Mouse (Mus musculus): ENCODE data around the gene Ntng1. TPM values are rescaled to one million over a fixed set of nuclear protein-coding genes. Genes with fewer than 3 reads are reported as not detected.
"Not testable (repeated sequence)": the region's sequence is repeated elsewhere in the genome, so short reads cannot be mapped to it uniquely, and the experiment has no call there.

The Ntng1 gene
- polyA plus RNA-seq, 1 experiment from 2014 or later: 0.94 TPM

DNA sequence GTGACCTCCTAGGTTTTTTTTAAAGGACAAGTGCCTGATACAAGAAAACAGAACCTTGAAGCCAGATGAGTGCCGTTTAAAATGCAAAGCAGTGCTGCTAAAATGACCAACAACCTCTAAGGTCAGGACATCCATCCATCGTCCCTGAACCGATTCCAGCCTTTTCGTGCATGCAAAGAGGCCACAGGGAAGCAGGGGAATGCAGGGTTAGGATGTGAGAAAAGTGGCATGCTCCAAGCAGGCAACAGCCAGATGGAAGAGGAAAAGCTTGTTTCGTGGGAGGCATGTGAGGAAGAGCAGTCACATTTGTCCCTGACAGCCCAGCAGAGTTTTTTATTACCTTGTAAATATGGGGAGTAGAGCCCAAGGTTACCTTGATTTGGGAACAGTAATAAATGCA, 360.6 kb downstream of the Ntng1 start:
- DNase-seq (ENCODE audit: low spot score): peak; percentile 40
- Histone ChIP-seq H3K27me3 (ENCODE audit: low read depth, poor library complexity, severe bottlenecking) (no peaks in the 10 kb centered on the region), H3K27ac (0 out of 2 replicates have a peak overlapping the region, but pooled peaks have one; percentile 42), H3K36me3 (no peaks in the 10 kb centered on the region), H3K4me3 (0 out of 2 replicates have a peak overlapping the region, but pooled peaks have one; percentile 56), H3K9me3 (replicated peaks) (no peaks in the 10 kb centered on the region), H3K4me1 (peaks cover 21% of the 10 kb centered on the region)
- WGBS: 7% methylated on average over 5 of the region's 5 CpGs

DNA sequence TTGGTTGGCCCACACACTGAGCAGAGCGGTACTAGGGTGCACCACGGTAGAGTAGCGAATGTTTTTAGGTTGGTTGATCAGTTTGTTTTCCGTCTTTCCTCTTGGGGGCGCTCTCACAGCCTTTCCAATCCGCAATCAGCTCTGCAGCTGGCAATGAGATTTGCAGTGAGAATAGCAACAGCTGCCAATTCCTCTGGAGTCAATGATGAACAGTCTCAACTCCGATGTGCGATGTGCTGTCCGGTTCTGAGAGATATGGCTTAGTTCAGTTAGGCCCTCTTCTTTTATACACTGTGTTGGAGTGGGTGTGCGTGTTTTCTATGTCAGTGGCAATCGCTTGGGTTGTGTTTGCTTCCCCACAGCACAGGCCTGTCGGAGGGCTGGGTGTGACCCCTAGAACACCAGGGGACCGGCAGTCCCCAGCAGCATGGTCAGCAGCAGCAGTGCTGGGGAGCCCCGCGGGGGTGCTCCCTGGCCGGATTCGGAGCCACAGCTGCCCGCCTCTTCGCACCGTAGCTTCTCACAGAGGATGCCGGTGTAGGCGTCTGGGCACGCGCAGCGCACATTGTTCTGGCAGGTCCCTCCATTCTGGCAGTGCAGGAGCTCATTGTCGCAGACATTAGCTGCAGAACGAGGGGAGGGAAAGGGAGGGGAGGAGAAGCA, 361.4 kb downstream of the Ntng1 start:
- Histone ChIP-seq H3K36me3 (no peaks in the 10 kb centered on the region), H3K27ac (peak overlapping the region; percentile 89), H3K9me3 (replicated peaks) (no peaks in the 10 kb centered on the region), H3K27me3 (ENCODE audit: low read depth, poor library complexity, severe bottlenecking) (no peaks in the 10 kb centered on the region), H3K4me1 (peaks cover 21% of the 10 kb centered on the region), H3K4me3 (peak overlapping the region; percentile 56)
- WGBS: 4% methylated on average over 27 of the region's 27 CpGs
- peak; percentile 79 for DNase-seq (ENCODE audit: low spot score)

DNA sequence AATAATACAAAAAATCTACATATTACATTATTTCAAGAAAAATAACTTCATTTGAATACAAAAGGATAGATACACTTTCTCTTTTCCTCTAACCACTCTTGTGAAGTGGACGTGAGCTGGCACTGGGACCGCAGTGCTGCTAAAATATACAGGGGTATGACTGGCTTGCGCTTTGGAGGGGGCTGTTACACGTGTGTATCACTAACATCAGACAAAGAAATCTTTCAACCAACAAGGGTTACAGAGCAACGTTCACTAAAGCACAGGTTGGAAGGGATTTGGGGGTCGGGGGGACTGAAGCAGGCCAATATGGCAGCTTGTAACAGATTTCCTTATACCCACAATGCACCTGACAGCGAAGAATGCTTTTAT, 361.9 kb downstream of the Ntng1 start:
- WGBS: 66% methylated on average over 7 of the region's 7 CpGs
- peak overlapping the region; percentile 56 for H3K4me3 ChIP-seq
- no peak for DNase-seq (ENCODE audit: low spot score)
- no peaks in the 10 kb centered on the region for H3K36me3 ChIP-seq
- no peaks in the 10 kb centered on the region for H3K9me3 ChIP-seq (replicated peaks)
- peaks cover 21% of the 10 kb centered on the region for H3K4me1 ChIP-seq
- peak overlapping the region; percentile 89 for H3K27ac ChIP-seq
- no peaks in the 10 kb centered on the region for H3K27me3 ChIP-seq (ENCODE audit: low read depth, poor library complexity, severe bottlenecking)

DNA sequence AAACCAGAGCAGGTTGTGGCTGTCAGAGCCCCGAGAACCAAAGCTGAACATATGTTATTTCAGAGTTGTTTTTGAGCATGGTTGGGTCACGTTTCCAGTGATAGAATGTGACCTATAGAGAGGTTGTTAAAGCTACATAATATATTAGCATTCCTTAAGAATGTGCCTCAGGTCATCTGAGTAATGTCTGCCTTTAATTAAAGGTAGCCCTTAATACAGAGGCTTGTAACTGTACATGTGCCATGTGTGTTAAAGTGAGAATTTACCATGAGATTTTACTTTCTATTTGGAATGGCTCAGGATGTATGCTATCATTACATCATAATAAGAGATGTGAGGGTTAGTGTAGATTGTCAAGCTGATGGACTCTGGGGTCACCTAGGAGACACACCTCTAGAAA, 368.6 kb downstream of the Ntng1 start:
- 32% methylated on average over 2 of the region's 2 CpGs for WGBS
- no peaks in the 10 kb centered on the region for H3K36me3 ChIP-seq
- no peak overlapping the region for H3K4me3 ChIP-seq
- no peaks in the 10 kb centered on the region for H3K9me3 ChIP-seq (replicated peaks)
- H3K27ac ChIP-seq: no peak overlapping the region
- DNase-seq (ENCODE audit: low spot score): no peak
- no peaks in the 10 kb centered on the region for H3K27me3 ChIP-seq (ENCODE audit: low read depth, poor library complexity, severe bottlenecking)
- H3K4me1 ChIP-seq: peaks cover 14% of the 10 kb centered on the region; the same call in 1 of the 2 replicates

DNA sequence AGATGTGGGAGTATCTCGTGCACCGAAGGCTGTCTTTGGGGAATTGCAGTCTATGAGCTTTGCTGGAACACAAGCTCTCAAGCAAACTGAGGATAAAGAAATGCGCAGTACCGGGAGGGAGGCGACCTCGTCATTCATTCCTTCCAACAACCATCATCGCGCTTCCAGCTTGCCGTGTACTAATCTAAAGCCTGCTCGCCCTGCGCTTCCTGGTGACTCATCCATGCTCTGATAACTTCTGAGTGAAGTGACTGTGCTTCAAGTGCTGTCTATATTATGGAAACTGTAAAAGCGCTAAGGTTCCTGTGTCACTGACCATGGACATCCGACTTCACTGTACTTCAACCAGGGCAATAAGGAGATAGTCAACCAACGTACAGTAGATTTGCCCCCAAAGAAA, 371.7 kb downstream of the Ntng1 start:
- Histone ChIP-seq H3K4me3 (no peak overlapping the region), H3K27me3 (ENCODE audit: low read depth, poor library complexity, severe bottlenecking) (no peaks in the 10 kb centered on the region), H3K4me1 (peaks cover 10% of the 10 kb centered on the region; the same call in 1 of the 2 replicates), H3K27ac (no peak overlapping the region), H3K9me3 (replicated peaks) (no peaks in the 10 kb centered on the region), H3K36me3 (no peaks in the 10 kb centered on the region)
- no peak for DNase-seq (ENCODE audit: low spot score)
- 94% methylated on average over 14 of the region's 14 CpGs for WGBS

DNA sequence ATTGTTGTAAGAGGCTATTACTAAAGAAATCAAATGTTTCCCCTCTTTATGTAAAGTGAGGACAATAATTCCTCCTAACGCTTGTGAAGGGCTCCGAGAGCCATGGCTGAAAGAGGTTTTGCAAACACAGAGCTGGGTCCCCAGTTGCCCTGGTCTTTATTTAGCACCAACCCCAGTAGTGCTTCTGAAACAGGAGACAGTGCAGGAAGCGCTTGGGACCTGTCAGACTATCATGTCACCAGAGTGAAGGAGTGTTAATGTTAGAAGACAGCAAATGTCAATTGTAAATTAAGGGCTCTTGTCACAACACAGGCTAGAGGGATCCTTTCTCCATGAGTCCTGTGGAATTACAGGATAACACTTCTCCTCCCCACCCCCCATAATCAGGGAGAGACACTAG, 376.9 kb downstream of the Ntng1 start:
- Histone ChIP-seq H3K4me1 (peaks cover 6% of the 10 kb centered on the region), H3K9me3 (replicated peaks) (no peaks in the 10 kb centered on the region), H3K4me3 (no peak overlapping the region), H3K27ac (no peak overlapping the region), H3K36me3 (no peaks in the 10 kb centered on the region), H3K27me3 (ENCODE audit: low read depth, poor library complexity, severe bottlenecking) (no peaks in the 10 kb centered on the region)
- WGBS: 85% methylated on average over 3 of the region's 3 CpGs
- no peak for DNase-seq (ENCODE audit: low spot score)

DNA sequence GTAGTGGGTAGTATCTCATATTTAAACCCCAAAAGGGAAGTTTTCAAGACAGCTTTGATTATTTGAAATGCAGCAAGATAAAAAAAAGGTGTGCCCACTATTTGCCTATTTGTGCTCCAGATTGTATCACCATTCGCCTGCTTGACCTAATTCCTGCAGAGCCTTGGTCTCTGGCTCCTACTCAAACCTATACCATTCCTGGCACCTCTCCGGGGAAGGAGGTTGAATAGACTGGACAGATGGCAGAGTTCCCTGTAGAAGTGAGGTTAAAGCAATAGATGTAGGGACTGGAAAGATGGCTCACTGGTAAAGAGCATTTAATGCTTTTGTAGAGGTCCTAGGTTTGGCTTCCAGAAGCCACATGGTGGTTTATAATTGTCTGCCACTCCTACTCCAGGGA, 378.2 kb downstream of the Ntng1 start:
- DNase-seq (ENCODE audit: low spot score): no peak
- Histone ChIP-seq H3K27me3 (ENCODE audit: low read depth, poor library complexity, severe bottlenecking) (no peaks in the 10 kb centered on the region), H3K9me3 (replicated peaks) (no peaks in the 10 kb centered on the region), H3K4me1 (peaks cover 9% of the 10 kb centered on the region), H3K36me3 (no peaks in the 10 kb centered on the region), H3K27ac (no peak overlapping the region), H3K4me3 (no peak overlapping the region)
- WGBS: 85% methylated on average over 2 of the region's 2 CpGs

DNA sequence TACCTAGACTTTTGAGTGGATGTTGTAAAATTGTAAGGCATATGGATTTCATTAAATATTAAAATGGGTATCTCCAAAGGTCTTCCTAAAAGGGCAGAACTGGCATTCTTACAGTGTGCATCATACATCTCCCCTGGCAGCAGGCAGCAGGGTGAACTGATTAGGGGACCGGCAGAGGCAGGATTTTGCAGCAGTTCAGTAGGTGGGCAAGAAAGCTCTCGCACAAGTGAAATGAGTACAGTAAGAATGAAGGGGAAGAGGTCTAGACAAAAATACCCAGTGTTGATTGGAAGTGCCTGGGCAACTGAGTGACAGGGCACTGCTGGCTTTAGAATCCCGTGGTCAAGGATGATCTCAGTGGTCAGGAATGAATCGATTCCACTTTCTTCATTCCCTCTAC, 378.7 kb downstream of the Ntng1 start:
- Histone ChIP-seq H3K27me3 (ENCODE audit: low read depth, poor library complexity, severe bottlenecking) (no peaks in the 10 kb centered on the region), H3K27ac (no peak overlapping the region), H3K4me3 (no peak overlapping the region), H3K4me1 (peaks cover 14% of the 10 kb centered on the region), H3K36me3 (no peaks in the 10 kb centered on the region), H3K9me3 (replicated peaks) (no peaks in the 10 kb centered on the region)
- WGBS: 85% methylated on average over 4 of the region's 4 CpGs
- DNase-seq (ENCODE audit: low spot score): no peak

DNA sequence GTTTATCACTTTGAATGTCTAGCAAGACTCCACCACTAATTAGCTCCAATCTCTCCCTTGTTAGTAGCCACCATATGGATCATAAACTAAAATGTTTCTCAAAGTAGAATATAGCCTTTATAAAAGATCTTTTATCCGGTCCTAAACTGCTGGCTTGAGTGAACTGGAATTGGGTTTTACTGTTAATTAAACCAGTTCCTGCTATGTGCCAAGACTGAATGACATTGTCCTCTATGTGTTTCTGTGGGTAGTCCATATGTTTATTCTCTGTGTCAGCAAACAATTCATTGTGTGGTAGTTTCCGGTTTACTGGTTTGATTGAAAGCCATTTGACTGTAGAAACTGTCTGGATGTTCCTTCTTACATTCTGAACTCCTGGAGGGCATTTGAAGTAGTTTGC, 387.4 kb downstream of the Ntng1 start:
- H3K36me3 ChIP-seq: no peaks in the 10 kb centered on the region
- no peaks in the 10 kb centered on the region for H3K9me3 ChIP-seq (replicated peaks)
- WGBS: 85% methylated on average over 2 of the region's 2 CpGs

DNA sequence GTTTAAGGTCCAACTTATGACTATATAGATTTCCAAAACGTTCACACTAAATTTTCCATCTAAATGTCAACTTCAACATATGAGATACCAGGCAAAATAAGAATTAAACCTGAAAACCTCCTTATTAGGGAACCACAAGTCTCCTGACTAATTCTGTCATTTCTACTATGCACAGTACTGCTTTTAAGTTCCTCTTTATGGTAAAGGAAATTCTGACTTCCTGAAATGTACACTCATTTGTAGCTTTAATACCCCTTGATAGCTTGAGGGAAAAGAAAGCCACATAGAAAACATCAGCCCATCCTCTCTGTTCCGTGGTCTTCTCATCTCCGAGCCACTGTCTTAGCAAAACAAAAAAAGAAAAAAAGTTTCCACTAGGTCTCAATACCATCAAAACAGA, 396.2 kb downstream of the Ntng1 start:
- not testable (repeated sequence) for H3K4me3 ChIP-seq; H3K27me3 ChIP-seq (ENCODE audit: low read depth, poor library complexity, severe bottlenecking); DNase-seq (ENCODE audit: low spot score); H3K36me3 ChIP-seq; H3K4me1 ChIP-seq; H3K9me3 ChIP-seq (replicated peaks); H3K27ac ChIP-seq
- WGBS: 81% methylated on average over 3 of the region's 3 CpGs

More for the DNA sequence above, 387.4 kb downstream of the Ntng1 start:
- Histone ChIP-seq H3K4me1 (peaks cover 26% of the 10 kb centered on the region), H3K4me3 (no peak overlapping the region), H3K27me3 (ENCODE audit: low read depth, poor library complexity, severe bottlenecking) (no peaks in the 10 kb centered on the region), H3K27ac (no peak overlapping the region)
- DNase-seq (ENCODE audit: low spot score): no peak

DNA sequence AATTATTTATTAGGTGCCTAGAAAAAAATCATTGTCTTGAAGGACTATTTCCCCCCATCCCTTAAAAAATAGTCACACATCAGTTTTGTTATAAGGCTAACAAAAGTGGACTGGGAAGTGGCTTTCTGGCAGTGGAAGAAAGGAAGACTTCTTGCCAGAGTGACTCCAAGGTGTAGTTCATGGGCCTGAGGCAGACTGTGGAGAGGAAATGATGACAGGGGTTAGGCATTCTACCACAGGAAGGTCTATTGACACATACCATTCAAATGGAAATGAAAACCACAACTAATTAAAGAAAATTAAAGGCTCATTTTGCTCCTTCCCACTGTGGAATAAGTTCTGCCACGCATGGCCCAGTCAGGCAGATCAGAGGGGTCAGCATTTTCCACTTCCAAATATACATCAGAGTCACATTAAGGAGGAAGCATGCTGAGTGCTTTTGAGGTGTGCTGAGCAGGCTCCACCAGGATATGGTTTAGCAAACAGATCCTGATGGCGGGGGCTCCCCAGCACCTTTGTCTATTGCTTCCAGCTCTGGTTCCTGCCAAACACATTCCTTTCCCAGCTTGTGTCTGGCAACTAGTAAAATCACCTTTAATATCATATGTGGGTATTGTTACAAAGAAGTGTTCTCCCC, 403.2 kb downstream of the Ntng1 start:
- DNase-seq (ENCODE audit: low spot score): no peak

DNA sequence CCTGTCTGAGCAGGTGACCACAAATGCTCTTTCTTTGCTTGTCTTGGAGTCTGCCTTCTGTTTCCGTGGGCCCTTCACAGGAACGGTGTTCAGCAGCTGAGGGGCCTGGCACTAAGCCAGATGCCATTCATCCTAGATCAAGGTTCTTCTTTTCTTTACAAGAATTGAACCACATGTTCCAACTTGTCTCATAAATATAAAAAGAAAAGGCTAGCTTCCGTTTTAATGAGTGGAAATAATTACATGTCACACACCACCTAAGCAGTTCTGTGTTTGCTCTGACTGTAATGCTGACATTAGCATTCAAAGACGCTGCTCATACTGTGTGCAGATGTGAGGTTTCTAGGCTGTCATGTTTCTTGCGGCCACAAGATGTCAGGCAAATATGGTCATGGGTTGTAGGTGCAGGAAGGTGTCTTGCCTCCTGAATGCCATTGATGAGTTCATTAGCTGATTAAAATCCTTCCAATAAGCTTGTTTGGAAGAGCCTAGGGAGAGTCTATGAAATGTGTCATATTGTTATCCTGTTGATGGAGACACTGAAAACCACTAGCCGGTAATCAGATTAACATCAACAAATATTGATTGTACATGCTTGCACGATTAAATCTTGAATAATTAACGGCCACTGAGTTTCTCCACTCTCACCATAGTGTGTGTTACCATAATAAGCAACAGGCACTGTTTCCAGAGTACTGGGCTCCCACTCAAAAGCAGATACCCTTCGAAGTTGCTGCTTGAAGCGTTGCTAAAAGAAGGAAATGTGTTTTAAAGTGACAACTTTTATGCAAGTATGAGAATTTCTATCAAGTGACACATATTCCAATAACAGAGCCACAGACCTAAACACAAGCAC, 411.3 kb downstream of the Ntng1 start:
- Histone ChIP-seq H3K27ac (no peak overlapping the region), H3K36me3 (no peaks in the 10 kb centered on the region), H3K4me3 (no peak overlapping the region), H3K4me1 (peaks cover 6% of the 10 kb centered on the region; the same call in 1 of the 2 replicates), H3K9me3 (replicated peaks) (no peaks in the 10 kb centered on the region), H3K27me3 (ENCODE audit: low read depth, poor library complexity, severe bottlenecking) (0 out of 2 replicates have a peak, but pooled peaks cover 4% of the 10 kb centered on the region)
- DNase-seq (ENCODE audit: low spot score): peak; percentile 41
- 58% methylated on average over 10 of the region's 10 CpGs for WGBS

More for the DNA sequence above, 403.2 kb downstream of the Ntng1 start:
- H3K27ac ChIP-seq: peak overlapping the region; percentile 42; the same call in 1 of the 2 replicates
- 32% methylated on average over 2 of the region's 2 CpGs for WGBS
- H3K4me1 ChIP-seq: peaks cover 12% of the 10 kb centered on the region
- no peaks in the 10 kb centered on the region for H3K9me3 ChIP-seq (replicated peaks)
- no peaks in the 10 kb centered on the region for H3K27me3 ChIP-seq (ENCODE audit: low read depth, poor library complexity, severe bottlenecking)
- H3K36me3 ChIP-seq: no peaks in the 10 kb centered on the region
- no peak overlapping the region for H3K4me3 ChIP-seq

Measured in limb, embryonic 10.5 days (tissue).